In the genomic region with DNA sequence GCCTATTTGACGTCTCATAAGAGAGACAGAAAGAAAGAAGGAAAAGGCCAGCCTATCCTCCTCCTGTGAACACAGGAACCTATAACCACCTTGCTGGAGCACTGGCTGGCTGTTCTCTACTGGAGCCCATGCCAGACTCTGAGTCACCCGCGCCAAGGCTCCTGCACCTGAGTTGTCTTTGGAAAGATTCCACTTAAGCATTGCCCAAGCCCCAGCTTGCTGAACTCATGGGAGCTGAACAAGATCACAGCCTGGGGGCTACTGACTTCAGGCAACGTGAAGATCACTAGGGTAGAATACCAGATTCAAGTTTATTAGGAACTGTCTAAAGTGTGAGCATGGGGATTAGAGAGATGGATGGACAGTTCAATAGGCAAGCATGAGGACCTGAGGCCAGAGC, we compare ENCODE assay signal across 15 mouse cellular contexts.
DNase-seq lines count a peak whose midpoint lies in the region; ATAC-seq lines count a peak whose summit lies in the region.
"Had no signal": no experiment of that assay in that cellular context is flagged by ENCODE, and none has a peak within 500 bp of the region (broad histone marks: within the 10 kb centered on the region; RNA-seq: fewer than 3 reads in every experiment).

No protein-coding gene starts in this region.

- no peak overlapping the region for H3K27ac ChIP-seq in heart, embryonic 10.5 days
- no peak overlapping the region for H3K27ac ChIP-seq in hindbrain, embryonic 13.5 days
- H3K27ac ChIP-seq: neural tube, embryonic 13.5 days had no signal

- no peaks in the 10 kb centered on the region for H3K36me3 ChIP-seq in heart, embryonic 10.5 days
- H3K36me3 ChIP-seq in hindbrain, embryonic 13.5 days, result no peaks in the 10 kb centered on the region
- H3K36me3 ChIP-seq: neural tube, embryonic 13.5 days had no signal

- H3K4me2 ChIP-seq in hindbrain, embryonic 13.5 days, result no peak overlapping the region
- H3K4me2 ChIP-seq: lung, embryonic 14.5 days; neural tube, embryonic 13.5 days had no signal

- no peak for ATAC-seq in hindbrain, embryonic 13.5 days (ENCODE audit: low FRiP score)
- no peak for ATAC-seq in megakaryocyte progenitor cell, adult 5-6 weeks (replicated peaks; ENCODE audit: poor library complexity)
- no peak for ATAC-seq in inflammation-experienced regulatory T-cells, adult 6 months
- ATAC-seq: intestine, embryonic 16.5 days had no signal

- no peak overlapping the region for H3K9ac ChIP-seq in hindbrain, embryonic 13.5 days
- H3K9ac ChIP-seq: lung, embryonic 14.5 days; neural tube, embryonic 13.5 days had no signal

- H3K4me3 ChIP-seq in heart, embryonic 10.5 days, result no peak overlapping the region
- no peak overlapping the region for H3K4me3 ChIP-seq in hindbrain, embryonic 13.5 days
- H3K4me3 ChIP-seq: neural tube, embryonic 13.5 days had no signal

- H3K27me3 ChIP-seq in heart, embryonic 10.5 days (ENCODE audit: insufficient read depth, poor library complexity, severe bottlenecking), result no peaks in the 10 kb centered on the region
- H3K27me3 ChIP-seq in hindbrain, embryonic 13.5 days, result 0 out of 2 replicates have a peak, but pooled peaks cover 4% of the 10 kb centered on the region
- H3K27me3 ChIP-seq: neural tube, embryonic 13.5 days had no signal

- peak; percentile 47 to 51 for DNase-seq in heart, adult 18-20 months
- DNase-seq in heart, embryonic 10.5 days (ENCODE audit: low spot score), result no peak
- DNase-seq in NIH3T3 (ENCODE audit: low read depth), result peak; percentile 54
- peak; percentile 52 for DNase-seq in cerebellum, adult 11 months
- peak; percentile 100 for DNase-seq in gonadal fat pad, adult 2 months (ENCODE audit: low read depth)
- DNase-seq: gastrocnemius, postnatal 10 days; left cerebral cortex, postnatal 4 days; lung, embryonic 14.5 days; midbrain, embryonic 14.5 days; right cerebral cortex, postnatal 4 days had no signal

- WGBS in heart, embryonic 10.5 days, result 93% methylated on average over 4 of the region's 4 CpGs
- WGBS in hindbrain, embryonic 13.5 days, result 91% methylated on average over 4 of the region's 4 CpGs

- H3K9me3 ChIP-seq in heart, embryonic 10.5 days, result no peaks in the 10 kb centered on the region
- no peaks in the 10 kb centered on the region for H3K9me3 ChIP-seq in hindbrain, embryonic 13.5 days
- H3K9me3 ChIP-seq: neural tube, embryonic 13.5 days had no signal

- peaks cover 52% of the 10 kb centered on the region for H3K4me1 ChIP-seq in heart, embryonic 10.5 days
- peaks cover 5% of the 10 kb centered on the region for H3K4me1 ChIP-seq in hindbrain, embryonic 13.5 days (replicated peaks)
